ENCODE assay signal across 10 mouse cellular contexts in the genomic region with DNA sequence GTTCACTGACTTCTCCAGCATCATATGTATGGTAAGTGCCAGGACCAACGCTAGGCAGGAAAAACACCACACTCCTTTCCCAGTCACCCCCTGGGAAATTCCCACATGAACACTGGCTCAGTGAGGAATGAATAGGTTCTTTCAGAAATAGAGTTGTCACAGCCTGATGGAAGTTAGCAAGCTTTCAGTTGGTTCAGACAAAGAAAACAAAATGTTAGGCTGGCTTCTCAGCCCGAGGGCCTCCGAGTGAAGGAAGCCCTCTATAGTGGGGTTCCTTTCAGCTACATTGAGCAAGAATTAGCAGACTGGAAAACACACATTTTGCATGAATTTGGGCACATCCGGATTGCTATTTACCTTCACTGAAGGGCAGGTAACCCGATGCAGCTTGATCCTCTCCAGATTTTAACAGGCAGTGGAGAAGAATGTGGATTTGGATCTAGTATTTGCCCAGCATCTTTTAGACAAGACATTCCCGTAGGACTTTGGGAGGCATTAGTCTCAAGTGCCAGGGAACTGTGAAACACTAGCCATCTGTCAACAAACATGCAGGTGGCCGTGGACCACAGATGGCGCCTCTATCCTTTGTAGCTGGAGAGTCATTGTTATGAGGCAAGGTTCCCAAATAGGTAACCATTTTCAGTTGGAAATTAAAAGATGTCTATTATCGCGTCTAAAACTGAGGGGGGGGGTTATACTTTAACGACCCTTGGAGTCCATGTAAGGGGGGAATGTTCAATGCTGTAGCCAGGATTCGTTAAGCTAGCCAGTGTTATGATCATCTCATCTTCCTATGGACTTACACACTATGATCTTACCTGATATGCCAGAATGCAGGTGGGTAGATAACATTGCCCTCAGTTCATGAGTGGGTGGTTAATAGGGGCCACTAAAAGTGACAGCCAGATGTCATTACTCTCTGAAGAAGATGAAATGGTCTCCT.
DNase-seq lines count a peak whose midpoint lies in the region; ATAC-seq and TF ChIP-seq lines count a peak whose summit lies in the region.
"Had no signal": no experiment of that assay in that cellular context is flagged by ENCODE, and none has a peak within 500 bp of the region (broad histone marks: within the 10 kb centered on the region; RNA-seq: fewer than 3 reads in every experiment).

No protein-coding gene starts in this region.

- H3K4me2 ChIP-seq in forebrain, postnatal 0 days (ENCODE audit: low read depth): no peak overlapping the region
- 0 out of 2 replicates have a peak overlapping the region, but pooled peaks have one; percentile 5 for H3K4me2 ChIP-seq in midbrain, embryonic 12.5 days (replicated peaks)
- H3K4me2 ChIP-seq: liver, embryonic 15.5 days had no signal

- H3K27me3 ChIP-seq in forebrain, postnatal 0 days (ENCODE audit: insufficient read depth, low read length): no peaks in the 10 kb centered on the region
- H3K27me3 ChIP-seq in midbrain, embryonic 12.5 days: no peaks in the 10 kb centered on the region
- H3K27me3 ChIP-seq: liver, embryonic 15.5 days had no signal

- no peaks in the 10 kb centered on the region for H3K4me1 ChIP-seq in forebrain, postnatal 0 days (ENCODE audit: insufficient read depth)
- H3K4me1 ChIP-seq in midbrain, embryonic 12.5 days: peaks cover 7% of the 10 kb centered on the region; the same call in 1 of the 2 replicates
- H3K4me1 ChIP-seq: liver, embryonic 15.5 days had no signal

- TF ChIP-seq CTCF in forebrain, postnatal 0 days (IDR thresholded peaks at IDR 0.05; ENCODE audit: low read depth): no peak

- WGBS in forebrain, postnatal 0 days: 13% methylated on average over 12 of the region's 12 CpGs
- whole genome bisulfite sequencing in midbrain, embryonic 12.5 days: 30% methylated on average over 12 of the region's 12 CpGs

- no peaks in the 10 kb centered on the region for H3K9me3 ChIP-seq in forebrain, postnatal 0 days (ENCODE audit: low read length)
- H3K9me3 ChIP-seq in midbrain, embryonic 12.5 days: no peaks in the 10 kb centered on the region
- H3K9me3 ChIP-seq: liver, embryonic 15.5 days had no signal

- peak; percentile 69 for ATAC-seq in forebrain, postnatal 0 days
- peak; percentile 85 for ATAC-seq in midbrain, embryonic 12.5 days (ENCODE audit: low FRiP score, low read depth)

- no peak overlapping the region for H3K9ac ChIP-seq in forebrain, postnatal 0 days
- H3K9ac ChIP-seq in midbrain, embryonic 12.5 days (replicated peaks): no peak overlapping the region
- H3K9ac ChIP-seq: liver, embryonic 15.5 days had no signal

- no peak overlapping the region for H3K4me3 ChIP-seq in forebrain, postnatal 0 days (ENCODE audit: low read depth, low read length)
- no peak overlapping the region for H3K4me3 ChIP-seq in midbrain, embryonic 12.5 days
- H3K4me3 ChIP-seq: gastrocnemius, adult 2 months; liver, embryonic 15.5 days had no signal

- peak; percentile 90 for DNase-seq in brain, adult 2 months (ENCODE audit: low read depth, low spot score)
- DNase-seq in cerebellum, postnatal 14 days: peak; percentile 75 to 82
- peak; percentile 33 for DNase-seq in forebrain, postnatal 0 days
- DNase-seq in c-Kit-positive CD71-positive TER-119-positive erythroid progenitor cells, embryonic 14.5 days (ENCODE audit: low spot score): no peak
- no peak for DNase-seq in thymus, adult 18-20 months
- no peak for DNase-seq in adrenal gland, adult 8-10 months
- DNase-seq in lung, postnatal 14 days: no peak
- DNase-seq: gastrocnemius, adult 2 months had no signal

- no peaks in the 10 kb centered on the region for H3K36me3 ChIP-seq in forebrain, postnatal 0 days (ENCODE audit: insufficient read depth)
- no peaks in the 10 kb centered on the region for H3K36me3 ChIP-seq in midbrain, embryonic 12.5 days
- H3K36me3 ChIP-seq: liver, embryonic 15.5 days had no signal

- H3K27ac ChIP-seq in forebrain, postnatal 0 days (ENCODE audit: low read depth, low read length): no peak overlapping the region
- 0 out of 2 replicates have a peak overlapping the region, but pooled peaks have one; percentile 8 for H3K27ac ChIP-seq in midbrain, embryonic 12.5 days (replicated peaks)
- H3K27ac ChIP-seq: gastrocnemius, adult 2 months; liver, embryonic 15.5 days had no signal

Comparison
In these comparisons a context has a peak if more than half of its experiments do, and no peak if none do; other contexts are left out.
1. DNase-seq: peak in brain, adult 2 months (single experiment), cerebellum, postnatal 14 days (2 of 2) and forebrain, postnatal 0 days (single experiment); none in c-Kit-positive CD71-positive TER-119-positive erythroid progenitor cells, embryonic 14.5 days (single experiment), thymus, adult 18-20 months (0 of 2), adrenal gland, adult 8-10 months (single experiment) and lung, postnatal 14 days (single experiment).